Mouse (Mus musculus) liver, adult (tissue): ENCODE data around the gene Kmt2b.

Experiments
- GATA4 ChIP-seq: IDR thresholded peaks from 2 replicates; pipeline ENCODE4 v1.6.1; 2014; ENCODE audit warnings: mild to moderate bottlenecking, low read length; ENCODE audit not compliant: insufficient replicate concordance

Gene Kmt2b

DNA sequence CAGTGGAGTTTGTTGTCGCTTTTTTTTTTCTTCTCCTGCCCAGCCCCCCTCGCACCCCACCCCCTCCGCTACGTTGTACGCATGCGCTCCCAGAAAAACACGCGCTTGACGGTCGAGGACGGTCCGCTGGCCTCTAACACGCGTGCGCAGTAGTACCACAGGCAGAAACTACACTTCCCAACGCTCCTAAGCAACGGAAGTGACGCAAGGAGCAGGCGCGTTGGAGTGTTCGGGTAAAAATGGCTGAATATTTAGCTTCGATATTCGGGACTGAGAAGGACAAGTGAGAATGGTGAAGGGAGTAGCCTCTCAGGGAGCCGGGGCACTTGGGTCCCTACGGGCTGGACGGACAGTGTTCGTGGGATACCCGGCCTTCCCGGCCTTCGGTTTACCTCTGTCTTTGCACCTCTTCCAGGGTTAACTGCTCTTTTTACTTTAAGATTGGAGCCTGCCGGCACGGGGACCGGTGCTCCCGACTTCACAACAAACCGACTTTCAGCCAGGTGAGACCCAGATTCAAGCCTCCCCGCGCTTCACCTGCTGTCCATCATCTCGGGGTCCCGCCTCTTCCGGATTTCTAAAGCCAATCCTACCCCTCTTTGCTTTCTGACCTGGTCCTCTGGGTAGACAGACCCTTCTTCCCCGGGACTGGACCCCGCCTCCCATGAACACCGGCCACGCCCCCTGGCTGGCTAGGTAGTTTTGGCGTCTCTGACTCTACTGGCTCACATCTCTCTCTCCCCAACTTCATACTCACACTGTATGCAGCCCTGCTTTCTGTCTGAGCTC lies 25.2 kb downstream of the Kmt2b start, which contains the start of the genes U2af1l4, Gm49396 and Psenen:
Gene U2af1l4, plus strand, starts transcription at position 185 of the 789 bp plus-strand sequence.
Gene Gm49396, plus strand, starts transcription at position 228 of the 789 bp plus-strand sequence.
Gene Psenen, minus strand, starts transcription at position 511 of the 789 bp plus-strand sequence.
- TF ChIP-seq GATA4: no peak

- no peak for TF ChIP-seq GATA4
Measured at GRCm38 (mm10) chr7:30562526-30563116, 25.9 kb downstream of the Kmt2b start.

GRCm38 (mm10) chr7:30560296-30560695 lies 28.2 kb downstream of the Kmt2b start:
- no peak for TF ChIP-seq GATA4

DNA sequence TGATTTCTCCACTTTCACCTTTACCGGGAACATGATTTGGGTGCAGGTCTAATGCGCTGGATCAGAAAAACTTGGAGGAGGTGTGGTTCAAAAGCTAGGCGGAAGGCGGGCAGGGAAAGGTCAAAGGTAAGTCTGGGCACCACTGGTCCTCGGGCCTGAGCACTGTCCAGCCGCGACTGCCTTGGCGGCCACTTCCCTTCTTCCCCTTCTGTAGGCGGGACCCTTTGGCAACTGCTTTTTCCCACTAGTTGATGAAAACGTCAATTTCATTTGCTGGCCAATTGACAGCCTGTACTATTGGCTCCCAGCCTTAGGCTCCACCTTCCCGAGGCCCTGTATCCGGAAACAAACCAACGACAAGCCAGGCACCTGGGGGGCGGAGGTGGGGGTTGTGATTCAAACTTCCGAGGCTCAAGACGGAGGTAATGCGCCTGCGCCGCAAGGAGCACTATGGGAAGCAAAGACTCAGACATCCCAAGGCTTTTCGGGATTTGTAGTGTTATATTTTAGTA lies 29.0 kb downstream of the Kmt2b start, which contains the start of gene Lin37:
Gene Lin37, minus strand, starts transcription at position 396 of the 512 bp plus-strand sequence.
- no peak for TF ChIP-seq GATA4

GRCm38 (mm10) chr7:30558656-30559442 lies 29.7 kb downstream of the Kmt2b start:
- TF ChIP-seq GATA4: no peak

- TF ChIP-seq GATA4: no peak
Measured at GRCm38 (mm10) chr7:30557901-30558514, 30.5 kb downstream of the Kmt2b start.

DNA sequence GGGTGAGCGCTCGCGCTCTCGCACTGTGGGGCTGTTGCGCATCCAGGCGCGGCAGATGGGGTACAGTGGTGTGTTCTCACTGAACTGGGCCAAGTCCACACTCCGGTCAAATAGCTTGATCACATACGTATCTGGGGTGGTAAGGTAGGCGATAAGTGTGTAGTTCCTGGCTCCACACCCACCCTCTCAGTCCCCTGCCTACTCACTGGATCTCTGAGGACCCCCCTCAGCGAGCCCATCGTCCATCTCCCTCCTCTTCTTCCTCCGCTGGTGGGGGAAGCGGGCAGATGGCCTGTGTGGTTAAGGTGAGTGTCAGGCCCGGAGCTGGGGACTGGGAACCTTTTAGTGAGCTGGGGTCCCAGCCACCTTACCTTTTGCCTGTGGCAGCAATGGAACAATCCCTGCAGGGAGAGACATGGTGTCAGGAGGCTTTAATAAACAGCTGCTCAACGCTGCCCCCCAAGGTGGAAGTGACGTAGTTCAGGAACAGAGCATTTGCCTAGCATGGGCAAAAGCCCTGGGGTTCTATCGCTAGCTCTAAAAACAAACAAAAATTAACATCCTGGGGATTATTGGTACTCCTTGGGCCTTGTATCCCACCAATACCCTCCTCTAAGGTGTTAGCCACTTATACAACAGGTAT lies 31.5 kb downstream of the Kmt2b start:
- no peak for TF ChIP-seq GATA4

DNA sequence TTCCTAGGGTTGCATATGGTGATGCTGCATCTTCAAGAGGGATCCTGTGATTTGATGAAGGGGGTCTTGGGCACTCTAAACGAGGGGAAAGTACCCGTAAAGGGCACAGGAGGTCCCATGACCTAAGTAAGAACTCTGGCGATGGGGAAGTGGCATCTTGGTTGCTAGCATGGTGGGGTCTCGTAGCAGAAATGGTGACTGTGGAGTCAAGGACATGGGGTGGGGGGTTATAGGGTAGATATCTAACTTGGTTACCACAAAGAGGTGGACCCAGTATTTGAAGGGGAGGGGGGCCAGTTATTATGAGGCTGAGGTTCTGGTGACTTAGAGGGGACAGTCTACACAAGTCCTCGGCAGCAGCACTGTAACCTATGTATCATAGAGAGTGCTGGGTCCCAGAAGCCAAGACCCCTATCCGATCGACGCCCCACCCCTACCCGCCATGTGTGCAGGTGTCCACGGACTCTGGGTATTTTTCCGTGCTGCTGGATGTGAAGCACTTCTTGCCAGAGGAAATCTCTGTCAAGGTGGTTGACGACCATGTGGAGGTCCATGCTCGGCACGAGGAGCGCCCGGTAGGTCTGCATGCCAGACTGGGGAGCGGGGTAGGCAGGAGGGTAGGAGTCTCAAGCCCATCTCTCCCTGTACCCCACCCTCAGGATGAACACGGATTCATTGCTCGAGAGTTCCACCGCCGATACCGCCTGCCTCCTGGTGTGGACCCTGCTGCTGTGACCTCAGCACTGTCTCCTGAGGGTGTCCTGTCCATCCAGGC lies 34.5 kb downstream of the Kmt2b start:
- TF ChIP-seq GATA4: no peak

GRCm38 (mm10) chr7:30553021-30553589 lies 35.4 kb downstream of the Kmt2b start:
- TF ChIP-seq GATA4: no peak

DNA sequence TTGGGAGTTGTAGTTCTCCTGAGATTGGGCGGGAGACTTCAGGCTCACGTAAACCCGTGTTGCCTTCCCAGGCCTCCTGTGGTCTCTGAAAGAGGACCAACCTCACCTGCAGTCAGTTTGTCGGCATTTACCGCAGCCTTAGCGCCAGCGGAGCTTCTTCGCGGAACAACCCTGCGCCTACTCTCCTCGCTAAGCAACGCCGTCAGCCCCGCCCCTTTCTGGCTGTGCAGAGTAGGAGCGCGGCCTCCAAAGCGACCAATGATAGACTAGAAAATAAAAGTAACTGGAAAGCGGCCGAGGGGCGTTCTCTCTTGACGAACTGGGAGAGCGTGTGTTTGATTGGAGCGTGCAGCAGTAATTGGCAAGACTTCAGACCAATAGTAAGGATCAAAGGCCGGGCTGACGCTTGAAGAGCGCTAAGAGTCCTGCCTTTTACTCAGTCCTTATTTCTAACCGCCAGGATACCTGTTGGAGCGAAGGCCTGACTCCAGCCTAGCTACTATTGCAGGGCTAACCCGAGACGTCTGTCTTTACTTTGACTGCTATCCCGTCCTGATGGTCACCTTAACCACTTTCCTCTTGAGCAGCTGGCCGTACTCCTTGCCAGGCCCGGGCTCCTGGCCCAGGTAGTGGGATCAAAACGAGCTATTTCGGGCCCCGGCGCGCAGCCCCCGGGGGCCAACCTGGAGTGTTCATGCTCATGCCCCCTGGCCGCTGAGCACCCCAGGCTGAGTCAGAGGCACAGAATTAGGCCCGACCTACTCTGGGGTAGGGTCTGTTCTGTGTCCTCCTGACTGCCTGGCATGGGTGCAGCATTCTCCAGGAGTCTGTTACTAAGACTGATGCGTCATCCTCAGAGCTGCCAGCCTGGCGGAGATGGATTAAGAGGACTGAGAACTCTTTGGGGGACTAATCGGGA lies 36.2 kb downstream of the Kmt2b start, which contains the start of the genes Hspb6 and Proser3:
Gene Hspb6, plus strand, starts transcription at position 77 of the 919 bp plus-strand sequence.
Gene Proser3, minus strand, starts transcription at position 198 of the 919 bp plus-strand sequence.
- TF ChIP-seq GATA4: no peak

DNA sequence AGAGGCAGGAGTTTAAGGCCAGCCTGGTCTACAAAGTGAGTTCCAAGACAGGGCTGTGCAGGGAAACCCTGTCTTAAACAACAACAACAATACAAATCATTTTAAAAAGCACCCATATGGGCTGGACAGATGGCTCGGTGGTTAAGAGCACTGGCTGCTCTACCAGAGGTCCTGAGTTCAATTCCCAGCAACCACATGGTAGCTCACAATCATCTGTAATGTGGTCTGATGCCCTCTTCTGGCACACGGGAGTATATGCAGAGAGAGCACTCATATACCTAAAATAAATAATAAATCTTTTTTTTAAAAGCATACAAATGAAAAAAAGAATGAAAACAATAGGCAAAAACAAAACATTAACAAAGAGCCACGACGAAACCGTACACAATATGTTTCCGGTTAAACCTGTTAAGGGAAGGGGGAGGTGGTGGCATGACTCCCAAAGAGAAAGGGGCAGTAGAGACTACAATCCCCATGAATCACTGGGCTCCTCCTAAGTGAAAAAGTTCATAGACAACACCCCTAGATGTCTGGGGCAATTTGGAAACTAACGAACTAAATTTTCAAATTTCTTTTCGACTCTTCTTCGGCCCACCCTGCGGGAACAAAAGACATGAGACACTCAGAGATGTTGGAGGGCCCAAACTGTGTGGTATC lies 37.0 kb downstream of the Kmt2b start:
- no peak for TF ChIP-seq GATA4

DNA sequence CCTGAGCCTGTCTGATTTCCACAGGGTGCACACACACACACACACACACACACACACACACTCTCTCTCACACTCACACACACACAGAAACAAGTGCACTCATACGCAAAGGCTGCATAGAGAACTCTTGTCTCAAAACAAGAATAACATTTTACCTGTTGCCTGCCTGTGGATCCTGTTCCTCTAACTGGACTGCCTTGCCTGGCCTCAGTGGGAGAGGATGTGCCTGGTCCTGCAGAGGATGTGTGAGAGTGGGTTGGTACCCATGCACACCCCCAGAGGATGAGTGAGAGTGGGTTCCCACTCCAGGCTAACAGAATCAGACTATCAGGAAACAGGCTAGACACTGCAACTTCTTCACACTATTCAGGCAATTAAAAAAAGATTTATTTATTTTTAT lies 37.9 kb downstream of the Kmt2b start:
- no peak for TF ChIP-seq GATA4
